Mouse (Mus musculus) neural tube, embryonic 12.5 days (tissue): ENCODE measurements around the gene Ube2q1. TPM values are rescaled to one million over a fixed set of nuclear protein-coding genes. Genes with fewer than 3 reads are reported as not detected.
A peak's percentile ranks its signal among the peaks of the same experiment; 100 is the strongest.

ENCODE experiments used
- ATAC-seq: fragments of 200-750 bp; cut with Nextera tagmentation; 2 replicates; pipeline ENCODE4 v1.8.0; 2017; ENCODE audit warnings: low read depth, mild to moderate bottlenecking, moderate TSS enrichment, moderate library complexity; ENCODE audit not compliant: low FRiP score
- H3K27ac ChIP-seq: fragments of 300-500 bp; sonication (generic); 2 replicates; pipeline ENCODE4 v1.5.1; 2016
- H3K27me3 ChIP-seq: fragments of 300-500 bp; sonication (generic); replicated peaks from 2 replicates; pipeline ENCODE4 v1.6.1; 2016; ENCODE audit warnings: mild to moderate bottlenecking
- H3K36me3 ChIP-seq: fragments of 300-500 bp; sonication (generic); 2 replicates; pipeline ENCODE4 v1.6.1; 2016; ENCODE audit warnings: mild to moderate bottlenecking
- H3K4me1 ChIP-seq: fragments of 300-500 bp; sonication (generic); 2 replicates; pipeline ENCODE4 v1.6.1; 2016
- H3K4me2 ChIP-seq: fragments of 300-500 bp; sonication (generic); replicated peaks from 2 replicates; pipeline ENCODE4 v1.6.1; 2016; ENCODE audit warnings: mild to moderate bottlenecking
- H3K4me3 ChIP-seq: fragments of 300-500 bp; sonication (generic); 2 replicates; pipeline ENCODE4 v1.5.1; 2016
- H3K9ac ChIP-seq: fragments of 300-500 bp; sonication (generic); 2 replicates; pipeline ENCODE4 v1.6.1; 2016; ENCODE audit warnings: mild to moderate bottlenecking
- H3K9me3 ChIP-seq: fragments of 300-500 bp; sonication (generic); 2 replicates; pipeline ENCODE4 v1.6.1; 2016; ENCODE audit warnings: mild to moderate bottlenecking
- WGBS: fragments of 180-500 bp; shearing (Covaris S2); methylation state at CpG from one replicate; pipeline ENCODE4 v1.1.7; 2016; 5-methylcytosine and 5-hydroxymethylcytosine counted together
- polyA plus RNA-seq: library from polyadenylated mRNA; unstranded; fragments of >200 nt; fragmentation: Nextera tagmentation; extraction: Ambion mirVana; gene quantifications from 2 replicates; pipeline ENCODE4 v1.2.1, GENCODE M21; 2016

Gene Ube2q1
- polyA plus RNA-seq, 1 experiment from 2014 or later, result 21.2 TPM

DNA sequence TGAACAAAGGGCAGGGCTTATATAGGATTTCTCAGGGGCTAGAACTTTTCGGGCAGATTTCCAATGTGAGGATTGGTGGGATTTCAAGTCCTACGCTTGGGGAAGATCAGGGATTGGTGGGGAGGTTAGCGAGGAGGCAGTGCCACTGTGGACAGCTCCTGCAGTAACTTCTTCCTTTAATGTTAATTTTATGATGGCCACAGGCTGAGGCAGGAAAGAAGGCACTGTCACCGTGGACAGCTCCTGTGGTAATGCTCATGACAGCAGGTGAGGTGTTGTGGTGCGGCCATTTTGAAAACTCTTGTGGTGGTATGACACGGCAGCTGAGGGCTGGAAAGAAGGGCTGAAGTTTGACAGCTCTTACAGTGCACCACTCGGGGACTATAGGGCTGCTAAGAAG, 3.8 kb upstream of the Ube2q1 start:
- H3K4me3 ChIP-seq, result no peak overlapping the region
- H3K4me2 ChIP-seq, result no peak overlapping the region
- no peak for ATAC-seq
- WGBS, result 76% methylated on average over 7 of the region's 7 CpGs
- no peak overlapping the region for H3K27ac ChIP-seq
- H3K36me3 ChIP-seq, result no peaks in the 10 kb centered on the region
- no peaks in the 10 kb centered on the region for H3K9me3 ChIP-seq
- H3K9ac ChIP-seq, result no peak overlapping the region
- H3K27me3 ChIP-seq, result no peaks in the 10 kb centered on the region
- H3K4me1 ChIP-seq, result peaks cover 17% of the 10 kb centered on the region

DNA sequence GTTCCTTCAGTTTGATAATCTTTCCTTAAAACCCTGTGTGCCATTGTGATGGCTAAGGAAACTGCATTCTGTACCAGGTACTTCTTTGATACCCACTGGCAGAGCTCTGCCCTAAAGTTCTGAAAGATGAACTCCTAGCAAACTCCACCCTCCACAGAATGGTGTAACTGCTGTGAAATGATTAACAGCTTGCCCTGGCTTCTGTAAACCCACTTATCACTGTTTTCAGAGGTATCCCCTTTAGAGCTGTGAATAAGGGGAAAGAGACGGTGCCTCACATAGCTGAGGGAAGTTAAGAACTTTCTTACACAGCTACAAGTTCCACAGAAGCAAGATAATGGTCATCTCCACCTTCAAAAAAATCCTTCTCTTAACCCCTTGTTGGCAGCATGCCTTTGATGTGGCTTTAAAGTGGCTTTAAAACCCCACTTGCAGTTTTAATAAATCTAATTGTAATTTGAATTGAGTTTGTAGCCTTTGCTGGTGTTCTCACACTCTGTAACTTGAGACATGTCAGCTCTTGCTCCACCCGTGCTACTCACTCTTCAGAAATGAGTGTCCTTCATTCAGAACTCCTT, 2.9 kb upstream of the Ube2q1 start:
- no peaks in the 10 kb centered on the region for H3K27me3 ChIP-seq

DNA sequence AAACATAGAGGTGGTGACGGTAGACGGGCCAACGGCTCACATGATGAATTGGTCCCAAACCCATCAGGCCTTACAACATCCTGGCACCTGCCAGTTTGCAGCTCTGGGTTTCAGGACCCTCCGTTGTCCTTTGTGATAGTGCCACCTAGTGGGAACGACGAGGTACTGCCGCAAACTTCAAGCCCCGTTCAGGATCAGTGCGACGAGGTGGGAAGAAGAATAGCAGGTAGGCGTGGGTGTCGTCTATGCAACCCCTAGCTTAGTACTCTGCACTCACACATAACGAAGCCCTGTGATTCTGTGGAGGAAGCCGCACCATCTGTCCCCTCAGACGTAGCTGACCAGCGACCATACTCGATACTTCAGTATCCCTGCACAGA, 838 bp upstream of the Ube2q1 start:
- H3K27me3 ChIP-seq, result no peaks in the 10 kb centered on the region
- ATAC-seq, result peak; percentile 78
- no peaks in the 10 kb centered on the region for H3K9me3 ChIP-seq
- peak overlapping the region; percentile 92 for H3K27ac ChIP-seq
- peak overlapping the region; percentile 99 for H3K4me3 ChIP-seq
- peak overlapping the region; percentile 99 for H3K9ac ChIP-seq
- under 1% methylated on average over 17 of the region's 17 CpGs for WGBS
- H3K4me2 ChIP-seq, result peak overlapping the region; percentile 91
- H3K4me1 ChIP-seq, result peaks cover 30% of the 10 kb centered on the region
- peaks cover 19% of the 10 kb centered on the region for H3K36me3 ChIP-seq

More for the DNA sequence above, 2.9 kb upstream of the Ube2q1 start:
- Histone ChIP-seq H3K4me3 (no peak overlapping the region), H3K27ac (no peak overlapping the region), H3K9me3 (no peaks in the 10 kb centered on the region), H3K9ac (no peak overlapping the region), H3K36me3 (no peaks in the 10 kb centered on the region), H3K4me1 (peaks cover 26% of the 10 kb centered on the region), H3K4me2 (no peak overlapping the region)
- 61% methylated on average over 2 of the region's 2 CpGs for WGBS
- no peak for ATAC-seq

DNA sequence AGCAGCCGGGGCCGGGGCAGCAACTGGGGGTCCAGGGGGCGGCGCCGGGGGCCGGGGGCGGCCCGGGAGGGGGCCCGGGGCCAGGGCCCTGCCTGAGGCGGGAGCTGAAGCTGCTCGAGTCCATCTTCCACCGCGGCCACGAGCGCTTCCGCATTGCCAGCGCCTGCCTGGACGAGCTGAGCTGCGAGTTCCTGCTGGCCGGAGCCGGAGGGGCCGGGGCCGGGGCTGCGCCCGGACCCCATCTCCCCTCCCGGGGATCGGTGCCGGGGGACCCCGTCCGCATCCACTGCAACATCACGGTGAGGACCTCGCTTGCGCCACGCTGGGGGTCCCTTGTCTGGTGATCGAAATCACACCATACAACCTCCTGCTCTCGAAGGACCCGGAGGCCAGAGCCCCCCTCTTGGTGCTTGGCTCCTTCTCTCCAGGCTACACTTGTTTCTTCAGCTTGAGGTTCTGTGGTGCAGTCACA, 360 bp downstream of the Ube2q1 start:
- Histone ChIP-seq H3K4me3 (peak overlapping the region; percentile 99), H3K9me3 (no peaks in the 10 kb centered on the region), H3K4me1 (peaks cover 30% of the 10 kb centered on the region), H3K4me2 (peak overlapping the region; percentile 91), H3K27me3 (no peaks in the 10 kb centered on the region), H3K36me3 (peaks cover 31% of the 10 kb centered on the region), H3K27ac (peak overlapping the region; percentile 92), H3K9ac (peak overlapping the region; percentile 99)
- ATAC-seq, result peak; percentile 3; the same call in 1 of the 2 replicates
- 0% methylated on average over 36 of the region's 37 CpGs for WGBS

DNA sequence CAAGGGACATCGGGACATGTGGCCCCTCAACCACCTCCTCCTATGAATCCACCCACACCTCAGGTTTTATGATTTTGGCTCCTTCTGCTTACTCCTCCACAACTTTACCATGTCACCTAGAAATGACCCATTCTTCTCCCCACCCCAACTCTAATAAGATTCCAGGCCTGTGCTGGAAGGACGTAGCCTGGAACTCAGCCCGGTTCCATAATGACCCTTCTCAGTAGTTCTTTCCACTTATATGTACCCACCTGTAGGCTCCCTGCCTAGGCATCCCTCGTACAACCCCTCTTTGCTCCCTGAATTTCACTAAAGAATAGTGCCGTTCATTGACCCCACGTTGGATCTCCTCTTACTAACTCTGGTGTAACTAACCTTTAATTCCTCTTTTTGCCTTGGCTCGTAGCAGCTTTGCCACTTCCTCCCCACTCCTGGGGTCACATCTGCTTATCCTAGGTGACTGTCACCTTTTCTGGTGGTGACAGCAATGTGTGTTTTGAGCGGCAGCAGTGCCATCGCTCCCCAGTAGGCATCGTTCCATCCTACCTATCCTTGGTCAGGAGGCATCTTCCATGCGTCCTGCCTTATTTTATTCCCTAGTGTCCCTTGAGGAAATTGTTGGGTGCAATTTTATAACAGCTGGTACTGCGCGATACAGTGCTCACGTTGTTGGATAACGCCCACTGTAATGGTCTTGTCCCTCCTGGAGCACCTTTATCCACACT, 982 bp downstream of the Ube2q1 start:
- Histone ChIP-seq H3K4me3 (peak overlapping the region; percentile 99), H3K36me3 (peaks cover 37% of the 10 kb centered on the region), H3K27me3 (no peaks in the 10 kb centered on the region), H3K9ac (peak overlapping the region; percentile 99), H3K4me1 (peaks cover 30% of the 10 kb centered on the region), H3K9me3 (no peaks in the 10 kb centered on the region), H3K27ac (no peak overlapping the region), H3K4me2 (peak overlapping the region; percentile 91)
- ATAC-seq, result no peak
- 52% methylated on average over 15 of the region's 15 CpGs for WGBS

DNA sequence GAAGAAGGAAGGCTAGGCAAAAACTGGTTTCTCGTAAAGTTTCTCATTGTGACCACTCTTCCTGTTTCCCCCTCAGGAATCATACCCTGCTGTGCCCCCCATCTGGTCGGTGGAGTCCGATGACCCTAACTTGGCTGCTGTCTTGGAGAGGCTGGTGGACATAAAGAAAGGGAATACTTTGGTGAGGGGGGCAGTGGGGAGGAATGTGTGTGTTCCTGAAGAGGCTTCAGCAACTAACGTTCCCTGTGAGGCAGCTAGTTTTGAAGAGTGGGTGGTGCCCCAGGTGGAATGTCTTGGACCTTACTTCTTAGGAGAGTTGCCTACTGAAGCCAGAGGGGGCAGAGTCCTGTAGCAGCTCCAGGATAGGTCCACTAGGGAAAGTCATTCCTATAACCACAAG, 2.6 kb downstream of the Ube2q1 start:
- Histone ChIP-seq H3K27ac (no peak overlapping the region), H3K27me3 (no peaks in the 10 kb centered on the region), H3K4me1 (peaks cover 30% of the 10 kb centered on the region), H3K9me3 (no peaks in the 10 kb centered on the region), H3K9ac (no peak overlapping the region), H3K4me3 (no peak overlapping the region), H3K4me2 (no peak overlapping the region), H3K36me3 (peaks cover 53% of the 10 kb centered on the region)
- 89% methylated on average over 4 of the region's 4 CpGs for WGBS
- ATAC-seq, result no peak

DNA sequence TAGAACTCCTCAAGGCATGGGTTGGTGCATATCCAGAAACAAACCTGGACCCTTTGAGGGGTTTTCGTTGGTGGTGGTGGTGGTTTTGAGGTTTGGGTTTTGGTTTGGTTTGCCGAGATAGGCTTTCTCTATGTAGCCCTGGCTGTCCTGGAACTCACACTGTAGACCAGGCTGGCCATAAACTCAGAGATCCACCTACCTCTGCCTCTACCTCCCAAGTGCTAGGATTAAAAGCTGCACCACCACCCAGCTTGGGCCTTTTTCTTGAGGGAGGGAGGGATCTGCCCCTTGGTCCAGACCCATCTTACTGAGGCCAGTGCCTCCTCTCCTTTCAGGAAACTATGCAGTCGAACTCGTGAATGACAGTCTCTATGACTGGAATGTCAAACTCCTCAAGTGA, 6.7 kb downstream of the Ube2q1 start:
- 93% methylated on average over 4 of the region's 4 CpGs for WGBS
- peaks cover 79% of the 10 kb centered on the region for H3K36me3 ChIP-seq
- peaks cover 8% of the 10 kb centered on the region for H3K4me1 ChIP-seq
- H3K27me3 ChIP-seq, result no peaks in the 10 kb centered on the region
- no peak overlapping the region for H3K4me3 ChIP-seq
- no peak overlapping the region for H3K4me2 ChIP-seq
- ATAC-seq, result no peak
- no peak overlapping the region for H3K9ac ChIP-seq
- H3K27ac ChIP-seq, result no peak overlapping the region
- no peaks in the 10 kb centered on the region for H3K9me3 ChIP-seq

DNA sequence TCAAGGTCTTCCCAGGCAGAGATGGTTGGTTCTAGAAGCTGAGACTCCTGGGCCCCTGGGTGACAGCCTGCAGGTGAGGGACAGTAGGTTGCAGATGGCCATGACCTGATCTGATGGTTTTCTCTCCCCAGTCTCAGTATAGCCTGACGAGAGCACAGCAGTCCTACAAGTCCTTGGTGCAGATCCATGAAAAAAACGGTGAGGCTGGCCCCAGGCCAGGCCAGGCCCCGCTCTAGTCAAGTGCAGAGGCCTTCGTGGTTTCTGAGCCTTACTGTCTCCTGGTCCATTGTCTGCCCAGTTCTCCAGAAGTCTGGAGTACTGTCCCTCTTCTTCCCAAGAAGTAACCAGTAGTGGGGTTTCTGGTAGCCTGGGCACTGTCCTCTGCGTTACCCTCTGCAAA, 8.2 kb downstream of the Ube2q1 start:
- Histone ChIP-seq H3K27me3 (no peaks in the 10 kb centered on the region), H3K27ac (no peak overlapping the region), H3K9me3 (no peaks in the 10 kb centered on the region), H3K4me1 (no peaks in the 10 kb centered on the region), H3K4me3 (no peak overlapping the region), H3K9ac (no peak overlapping the region), H3K4me2 (no peak overlapping the region), H3K36me3 (peaks cover 69% of the 10 kb centered on the region)
- no peak for ATAC-seq
- WGBS, result 92% methylated on average over 5 of the region's 5 CpGs

DNA sequence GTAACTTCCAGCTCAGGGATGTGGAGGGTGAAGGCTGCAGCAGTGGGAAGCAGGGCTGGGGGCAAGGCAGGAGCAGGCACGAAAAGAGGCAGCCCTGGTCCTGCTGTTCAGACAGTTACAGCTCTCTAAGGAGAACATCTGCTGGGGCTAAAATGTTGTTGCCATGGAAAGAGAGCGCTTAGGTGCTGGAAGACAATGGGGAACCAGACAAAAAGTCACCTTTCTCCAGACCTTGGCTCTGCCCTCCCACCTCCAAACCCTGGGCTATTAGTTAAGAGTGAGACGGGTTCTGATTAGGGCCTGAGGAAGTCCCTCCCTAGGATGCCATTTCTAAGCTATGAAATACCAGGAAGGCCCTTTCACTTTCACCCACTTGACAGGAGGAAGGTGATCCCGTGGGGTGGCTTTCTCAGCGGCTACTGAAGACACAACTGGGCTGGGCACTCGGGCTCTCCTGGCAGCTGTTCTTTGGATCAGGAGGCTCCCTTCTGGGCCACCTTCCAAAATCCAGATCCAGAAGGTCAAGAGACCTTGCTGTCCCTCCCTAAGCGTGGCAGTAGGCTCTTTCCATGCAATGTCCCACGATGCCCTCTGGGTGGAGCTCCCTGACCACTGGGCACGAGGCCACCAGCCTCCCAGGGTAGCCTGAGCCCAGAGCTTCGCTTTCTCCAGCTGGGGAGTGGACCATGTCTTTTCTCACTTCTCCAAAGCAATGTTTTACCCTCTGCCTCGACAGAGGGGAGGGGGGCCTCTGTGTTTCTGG, 11.8 kb downstream of the Ube2q1 start:
- Histone ChIP-seq H3K9me3 (no peaks in the 10 kb centered on the region), H3K4me1 (no peaks in the 10 kb centered on the region), H3K4me2 (no peak overlapping the region), H3K36me3 (peaks cover 35% of the 10 kb centered on the region), H3K27me3 (no peaks in the 10 kb centered on the region), H3K4me3 (no peak overlapping the region), H3K9ac (no peak overlapping the region), H3K27ac (no peak overlapping the region)
- WGBS, result 26% methylated on average over 11 of the region's 11 CpGs
- ATAC-seq, result no peak

DNA sequence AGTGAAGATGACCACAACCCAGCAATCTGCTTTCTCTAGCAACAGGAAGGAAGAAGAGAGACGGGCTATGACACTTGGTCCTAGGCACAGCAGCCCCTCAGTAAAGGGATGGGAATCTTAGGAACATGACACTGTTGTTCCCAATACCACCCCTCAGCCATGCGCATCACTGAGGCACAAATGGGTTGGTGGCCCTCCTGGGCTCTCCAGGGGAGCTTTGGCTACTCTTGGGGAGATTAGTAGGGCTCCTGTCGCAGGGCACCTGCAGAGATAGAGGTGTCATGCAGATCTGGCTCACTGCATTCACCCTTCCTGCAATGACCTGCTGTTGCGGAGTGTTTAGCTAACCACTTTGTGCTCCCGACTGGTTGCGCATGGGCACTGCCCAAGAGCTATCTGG, 12.9 kb downstream of the Ube2q1 start:
- WGBS, result 82% methylated on average over 6 of the region's 6 CpGs
- Histone ChIP-seq H3K4me2 (no peak overlapping the region), H3K4me1 (no peaks in the 10 kb centered on the region), H3K9me3 (no peaks in the 10 kb centered on the region), H3K9ac (no peak overlapping the region), H3K4me3 (no peak overlapping the region), H3K27ac (no peak overlapping the region), H3K27me3 (no peaks in the 10 kb centered on the region), H3K36me3 (peaks cover 24% of the 10 kb centered on the region)
- ATAC-seq, result no peak

DNA sequence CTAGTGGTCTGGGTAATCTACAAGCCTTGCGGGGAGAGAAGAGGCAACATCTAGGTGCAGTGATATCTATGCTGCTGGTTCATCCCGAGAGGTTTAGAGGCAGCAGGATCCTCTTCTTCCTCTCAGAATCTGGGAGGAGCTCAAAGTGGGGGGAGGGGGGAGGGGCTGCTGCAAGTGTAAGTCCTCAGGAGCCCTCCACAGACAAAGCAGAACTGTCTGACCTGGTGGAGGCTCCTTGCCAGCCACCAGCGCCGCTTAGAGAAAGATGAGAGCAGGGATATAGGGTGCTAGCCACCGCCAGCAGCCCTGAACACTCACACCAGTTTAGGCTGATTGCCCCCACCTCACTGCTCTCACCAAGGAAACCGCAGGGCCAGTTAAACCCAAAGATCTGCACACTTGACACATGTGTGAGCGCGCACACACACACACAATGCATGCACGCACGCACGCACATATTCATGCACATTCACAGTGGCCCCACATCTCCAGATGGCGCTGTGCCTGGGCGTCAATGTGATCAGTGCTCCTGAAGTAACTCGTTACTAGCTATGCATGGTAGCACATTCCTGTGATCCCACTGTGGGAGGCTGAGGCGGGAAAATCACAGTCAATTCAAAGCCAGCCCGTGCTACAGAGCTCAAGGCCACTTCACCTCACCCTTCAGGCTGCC, 15.4 kb downstream of the Ube2q1 start:
- H3K4me2 ChIP-seq, result no peak overlapping the region
- 78% methylated on average over 16 of the region's 16 CpGs for WGBS
- no peak overlapping the region for H3K27ac ChIP-seq
- no peaks in the 10 kb centered on the region for H3K36me3 ChIP-seq
- no peak for ATAC-seq
- H3K9ac ChIP-seq, result no peak overlapping the region
- H3K4me3 ChIP-seq, result no peak overlapping the region
- H3K9me3 ChIP-seq, result no peaks in the 10 kb centered on the region
- H3K27me3 ChIP-seq, result no peaks in the 10 kb centered on the region
- no peaks in the 10 kb centered on the region for H3K4me1 ChIP-seq

DNA sequence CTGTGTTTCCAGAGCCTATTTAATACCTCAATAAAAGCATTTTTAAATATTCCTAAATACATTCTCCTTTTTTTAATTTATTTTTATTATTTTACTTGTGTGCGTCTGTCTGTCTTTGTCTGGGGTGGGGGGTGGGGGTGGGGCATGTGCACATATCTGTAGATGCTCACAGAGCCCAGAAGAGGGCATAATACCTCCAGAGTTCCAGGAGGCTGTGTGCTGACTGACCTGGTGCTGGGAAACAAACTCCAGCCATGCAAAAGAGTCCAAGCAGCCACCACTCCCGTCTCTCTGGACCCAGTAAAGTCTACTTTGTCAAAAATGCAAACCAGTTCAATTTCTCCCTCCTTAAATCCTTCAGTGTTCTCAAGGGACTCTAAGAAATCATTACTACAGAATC, 21.2 kb downstream of the Ube2q1 start:
- WGBS, result 53% methylated on average over 2 of the region's 2 CpGs
- H3K36me3 ChIP-seq, result no peaks in the 10 kb centered on the region
- no peak for ATAC-seq

More for the DNA sequence above, 21.2 kb downstream of the Ube2q1 start:
- Histone ChIP-seq H3K27me3 (no peaks in the 10 kb centered on the region), H3K4me1 (peaks cover 3% of the 10 kb centered on the region), H3K9ac (no peak overlapping the region), H3K27ac (no peak overlapping the region), H3K4me3 (no peak overlapping the region), H3K9me3 (no peaks in the 10 kb centered on the region), H3K4me2 (no peak overlapping the region)
